Mouse (Mus musculus): ENCODE results near the gene Il13. TPM values are rescaled to one million over a fixed set of nuclear protein-coding genes. Genes with fewer than 3 reads are reported as not detected.

Il13 gene
- total RNA-seq (2022): not detected

DNA sequence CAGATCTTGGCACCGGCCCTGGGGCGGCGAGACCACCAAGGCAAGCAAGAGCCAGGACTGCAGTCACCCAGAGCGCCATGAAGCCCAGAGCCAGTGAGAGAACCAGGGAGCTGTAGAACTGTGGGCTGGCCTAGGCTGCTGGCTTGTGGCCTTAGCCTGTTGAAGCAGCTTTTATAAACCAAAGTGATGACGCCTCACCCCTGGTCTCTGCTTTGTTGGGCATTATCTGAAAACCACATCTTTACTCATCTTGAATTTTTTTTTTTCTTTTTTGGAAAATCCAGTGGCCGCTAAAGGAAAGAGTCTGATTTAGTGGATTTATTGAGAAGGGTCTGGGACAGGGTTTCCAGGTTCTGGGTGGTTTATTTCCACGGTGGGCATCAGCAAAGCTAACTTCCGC lies at the start of gene Il13:
Gene Il13 (minus strand): TSS at position 147 of the 400 bp plus-strand sequence.
- DNase-seq (ENCODE audit: low spot score): no peak

DNA sequence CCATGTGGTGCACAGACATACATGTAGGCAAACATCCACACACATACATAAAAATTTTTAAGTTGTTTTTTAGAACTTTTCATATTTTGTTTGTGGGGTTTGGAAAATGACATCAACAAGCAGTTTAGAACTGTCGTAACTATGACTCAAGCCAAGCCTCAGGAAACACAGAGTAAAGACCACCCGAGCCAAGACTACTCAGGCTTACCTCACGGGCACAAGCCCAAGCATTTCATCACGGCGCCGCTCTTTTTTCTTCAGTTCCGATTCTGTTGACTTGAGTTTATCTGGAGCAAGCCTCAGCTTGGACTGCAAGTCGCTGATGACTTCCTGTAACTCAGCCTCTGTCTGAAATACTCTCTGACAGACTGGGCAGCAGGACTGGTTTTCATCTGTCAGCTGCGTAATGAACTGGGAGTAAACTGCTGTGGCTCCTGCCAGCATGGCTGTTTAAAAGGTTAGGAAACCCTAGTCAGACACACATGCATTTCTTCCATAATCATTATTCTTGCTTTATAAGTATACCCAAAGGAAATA lies 48.6 kb upstream of the Il13 start:
- DNase-seq (ENCODE audit: low spot score): peak; percentile 48

DNA sequence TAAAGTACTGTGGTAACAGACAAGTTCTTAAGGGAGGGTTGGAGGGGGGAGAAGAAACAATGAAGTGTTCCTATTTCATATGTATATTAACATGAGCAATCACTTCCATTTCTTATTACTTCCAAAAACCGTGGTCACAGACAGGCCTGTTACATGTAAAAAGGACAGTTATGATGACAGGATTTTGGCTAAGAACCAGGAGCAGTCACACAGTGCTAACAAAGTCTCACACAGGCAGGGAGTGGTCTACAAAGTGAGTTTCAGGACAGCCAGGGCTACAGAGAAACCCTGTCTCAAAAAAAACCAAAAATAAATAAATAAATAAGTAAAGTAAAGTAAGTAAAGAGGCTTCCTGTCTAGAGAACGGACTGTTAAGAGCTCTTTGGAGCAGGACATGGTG lies 47.7 kb upstream of the Il13 start:
- peak; percentile 13 for DNase-seq (ENCODE audit: low spot score)

DNA sequence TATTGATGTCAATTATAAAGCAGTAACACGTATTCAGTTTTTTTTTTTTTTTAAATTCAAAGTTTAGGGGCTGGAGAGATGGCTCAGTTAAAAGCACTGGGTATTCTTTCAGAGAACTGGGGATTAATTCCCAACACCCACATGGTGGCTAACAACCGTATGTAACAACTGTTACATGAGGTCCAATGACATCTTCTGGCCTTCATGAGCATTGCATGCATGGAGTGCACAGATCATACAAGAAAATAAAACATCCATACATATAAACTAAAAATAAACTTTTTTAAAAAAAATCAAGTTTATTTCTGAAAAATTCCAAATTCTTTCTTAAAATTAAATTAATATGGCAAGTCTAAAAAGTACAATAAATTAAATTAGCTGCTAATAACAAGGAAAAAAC lies 47.2 kb upstream of the Il13 start:
- no peak for DNase-seq (ENCODE audit: low spot score)

DNA sequence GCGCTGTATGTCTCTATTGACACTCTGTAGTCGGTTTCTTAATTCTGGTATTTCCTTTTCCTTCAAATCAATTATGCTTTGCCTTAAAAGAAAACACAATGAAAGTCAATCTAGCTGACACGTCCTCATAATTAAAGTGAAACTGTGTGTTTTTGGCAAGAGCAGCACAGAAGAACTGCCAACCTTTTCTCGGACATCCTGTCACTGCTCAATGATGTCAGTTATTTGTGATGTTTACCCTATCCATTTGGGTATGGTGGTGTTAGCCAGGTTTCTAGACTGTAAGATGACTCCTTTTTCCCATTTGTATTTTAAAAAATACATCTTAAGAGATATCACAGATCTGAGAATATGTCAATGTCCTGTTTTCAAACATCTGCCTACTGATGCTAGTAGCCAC lies 45.6 kb upstream of the Il13 start:
- DNase-seq (ENCODE audit: low spot score): peak; percentile 32

DNA sequence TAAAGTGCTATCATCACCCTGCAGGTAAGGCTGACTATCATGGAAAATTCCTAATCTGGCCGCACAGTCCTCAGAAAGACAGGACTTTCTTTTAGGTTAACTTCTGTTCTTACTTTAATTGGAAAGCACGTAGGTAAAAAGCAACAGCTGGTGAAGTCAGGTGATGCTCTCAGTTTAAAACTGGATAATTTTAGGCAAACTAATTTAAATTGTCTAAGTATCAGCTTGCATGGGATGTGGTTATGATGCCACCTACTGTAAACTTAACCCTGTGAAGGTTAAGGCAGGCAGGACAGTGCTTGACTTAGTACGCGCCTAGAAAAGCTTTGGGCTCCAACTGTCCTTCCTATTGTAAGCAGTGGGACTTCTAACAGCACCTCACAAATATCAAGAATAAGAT lies 36.9 kb upstream of the Il13 start:
- no peak for DNase-seq (ENCODE audit: low spot score)

DNA sequence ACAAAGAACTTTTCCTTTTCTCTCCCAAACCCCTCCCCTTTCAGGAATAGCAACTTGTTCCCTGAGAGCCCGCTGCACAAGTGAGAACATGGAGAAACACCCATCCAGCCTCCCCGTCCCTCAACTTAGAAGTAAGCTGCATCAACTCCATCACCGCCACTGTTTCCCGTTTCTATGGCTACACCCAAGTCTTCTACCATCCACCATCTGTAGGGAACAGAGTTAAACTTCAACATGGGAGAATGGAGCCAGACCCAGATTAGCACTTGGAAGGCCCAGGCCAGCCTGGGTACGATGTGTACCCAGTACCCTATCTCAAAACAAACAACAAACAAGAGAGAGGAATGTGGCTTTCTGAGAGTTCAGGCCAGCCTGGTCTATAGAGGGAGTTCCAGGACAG lies 29.6 kb upstream of the Il13 start:
- DNase-seq (ENCODE audit: low spot score): no peak

DNA sequence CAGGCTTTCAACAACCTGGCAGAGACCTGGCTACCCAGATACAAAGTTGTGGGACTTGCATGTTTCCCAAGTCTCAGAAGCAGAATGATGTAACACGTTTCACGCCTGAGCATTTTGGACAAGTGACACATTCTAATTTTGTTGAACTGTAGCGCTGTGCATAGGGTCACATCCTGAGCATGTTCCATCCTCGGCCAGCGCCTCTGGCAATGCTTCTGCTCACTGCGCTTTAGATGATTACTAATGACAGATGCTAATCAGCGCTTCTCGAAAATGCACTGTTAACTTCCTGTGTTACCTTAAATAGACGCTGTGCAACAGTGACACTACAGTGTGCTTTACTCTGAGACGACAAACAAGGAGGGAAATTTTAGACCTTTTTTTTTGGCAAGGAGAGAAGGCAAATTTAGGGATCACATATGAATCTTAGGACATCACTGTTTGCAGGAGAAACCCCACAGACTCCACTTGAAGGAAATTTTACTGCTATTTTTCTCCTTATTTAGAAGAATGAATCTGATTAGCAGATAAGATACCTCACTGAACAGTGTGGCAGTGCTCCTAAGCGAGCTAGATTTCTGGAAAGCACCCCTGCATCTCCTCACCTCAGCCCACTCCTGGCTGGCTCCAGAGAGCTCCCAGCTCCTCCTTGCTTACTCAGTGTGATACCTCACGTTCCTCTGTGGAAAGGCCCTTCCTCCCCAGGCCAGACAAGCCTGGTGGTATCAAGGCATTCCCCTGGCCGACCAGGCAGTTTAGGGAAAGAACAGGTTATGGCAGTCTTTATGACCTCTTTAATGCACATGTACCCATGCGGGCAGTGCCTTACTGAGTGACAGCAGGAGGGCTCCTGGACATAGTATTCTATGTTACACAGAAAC lies 28.5 kb upstream of the Il13 start:
- no peak for DNase-seq (ENCODE audit: low spot score)

DNA sequence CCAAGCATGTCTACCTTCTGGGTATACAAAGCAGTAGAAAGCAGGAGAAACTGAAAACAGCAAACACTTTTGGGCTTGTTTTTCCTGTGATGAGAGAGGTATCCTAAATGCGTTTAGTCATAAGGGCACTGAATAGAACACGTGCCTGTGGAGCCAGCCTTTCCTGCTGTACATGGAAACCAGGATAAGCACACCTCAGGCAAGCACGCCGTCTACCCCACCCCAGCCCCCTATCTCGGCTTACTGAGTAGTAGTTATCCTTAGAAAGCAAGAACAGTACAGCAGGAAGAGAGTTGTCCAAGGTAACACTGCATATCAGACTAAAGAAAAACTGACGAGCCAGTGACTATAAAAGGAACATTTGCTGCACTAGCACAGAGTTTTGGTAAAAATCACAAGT lies 23.3 kb upstream of the Il13 start:
- no peak for DNase-seq (ENCODE audit: low spot score)

DNA sequence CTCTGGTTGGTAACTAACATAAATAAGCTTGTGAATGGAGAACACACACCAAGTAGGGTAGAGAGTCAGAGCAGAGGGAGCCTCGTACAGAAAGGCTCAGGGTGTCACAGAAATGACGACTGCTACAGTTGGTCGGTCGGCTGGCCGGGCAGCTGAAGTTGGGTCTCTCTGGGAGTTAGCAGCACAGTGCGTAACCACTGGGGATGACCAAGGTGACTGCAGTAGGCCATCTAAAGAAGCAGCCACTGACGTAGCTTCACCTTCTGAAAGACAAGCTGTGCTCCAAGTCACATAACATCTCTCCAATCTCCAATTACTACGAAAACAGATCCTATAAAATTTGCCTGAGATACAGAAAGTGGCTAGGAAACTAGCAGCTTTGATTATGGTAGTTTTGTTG lies 22.9 kb upstream of the Il13 start:
- no peak for DNase-seq (ENCODE audit: low spot score)

DNA sequence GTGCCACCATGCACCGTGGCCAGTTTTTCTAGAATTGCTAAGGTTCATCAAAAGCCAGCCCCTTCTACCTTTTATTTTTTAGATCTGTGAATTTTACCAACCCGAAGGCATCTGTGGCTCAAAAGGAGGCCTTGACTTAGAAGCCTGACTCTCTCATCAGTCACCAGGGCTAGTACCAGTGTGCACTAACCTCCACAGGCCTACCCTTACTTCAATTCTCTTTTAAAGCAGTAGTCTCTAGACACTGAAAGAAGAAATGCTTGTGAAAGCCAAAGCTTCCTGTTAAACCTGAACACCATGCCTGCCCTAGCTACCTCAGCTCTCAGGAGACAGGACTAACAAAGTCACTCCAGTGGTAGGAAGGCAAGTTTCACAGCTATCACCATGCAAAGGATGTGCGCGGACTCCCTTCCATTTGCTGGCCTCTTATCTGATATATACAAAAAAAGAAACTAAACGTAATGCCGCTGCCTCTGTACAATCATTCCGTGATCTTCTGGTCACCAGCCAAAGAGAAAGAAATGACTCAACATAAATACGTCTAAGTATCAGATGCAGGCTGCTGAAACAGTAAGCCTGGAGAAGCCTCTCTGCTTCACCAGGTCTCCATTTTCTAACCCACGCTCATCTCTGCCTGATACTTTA lies 22.2 kb upstream of the Il13 start:
- DNase-seq (ENCODE audit: low spot score): no peak

DNA sequence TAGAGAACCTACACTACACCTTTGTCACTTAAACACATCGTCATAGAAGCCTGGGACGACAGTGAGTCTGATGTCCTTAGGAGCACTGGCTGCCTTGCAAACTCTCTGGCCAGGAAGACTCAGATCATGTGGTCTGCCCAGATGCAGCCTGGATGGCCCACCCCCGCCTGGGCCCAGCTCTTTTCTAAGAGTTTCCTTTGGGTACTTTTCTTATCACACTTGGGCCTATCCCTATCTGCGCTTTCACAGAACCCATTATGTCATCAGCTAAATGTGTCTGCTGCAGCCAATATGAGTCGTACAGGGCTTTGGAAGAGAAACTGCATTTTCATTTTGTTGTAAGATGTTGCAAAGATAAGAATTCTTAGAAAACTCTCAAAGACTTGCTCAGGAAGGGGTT lies 20.5 kb upstream of the Il13 start:
- peak; percentile 21 for DNase-seq (ENCODE audit: low spot score)

DNA sequence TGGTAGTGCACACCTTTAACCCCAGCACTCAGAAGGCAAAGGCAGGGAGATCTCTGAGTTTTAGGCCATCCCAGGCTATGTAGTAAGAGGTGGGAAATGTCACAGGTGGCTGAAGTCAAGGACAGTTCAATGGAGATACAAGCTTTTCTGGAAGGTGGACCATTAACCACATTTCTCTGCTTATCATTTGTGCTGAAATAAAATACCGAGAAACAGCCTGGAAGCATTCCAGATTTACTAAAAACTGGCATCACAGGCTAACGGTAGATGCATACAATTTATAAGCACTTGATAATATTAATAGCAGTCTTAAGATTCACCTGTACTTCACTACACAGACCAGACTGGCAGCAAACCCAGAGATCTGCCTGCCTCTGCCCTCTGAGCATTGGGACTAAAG lies 17.9 kb upstream of the Il13 start:
- no peak for DNase-seq (ENCODE audit: low spot score)

DNA sequence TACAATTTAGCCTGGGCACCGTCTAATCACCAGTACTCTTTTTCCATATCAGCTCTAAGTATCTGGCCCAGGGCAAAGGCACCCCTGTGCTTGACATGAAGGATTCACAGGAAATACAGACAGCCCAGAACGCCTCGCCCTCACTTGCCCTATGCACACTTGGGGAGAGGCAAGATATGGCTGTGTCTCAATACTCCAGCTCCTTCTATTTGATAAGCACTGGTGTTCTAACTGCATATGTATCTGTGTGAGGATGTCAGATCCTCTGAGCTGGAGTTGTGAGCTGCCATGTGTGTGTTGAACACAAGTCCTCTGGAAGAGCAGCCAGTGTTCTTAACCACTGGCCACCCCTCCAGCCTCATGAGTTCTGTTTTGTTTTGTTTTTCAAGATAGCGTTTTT lies 16.9 kb upstream of the Il13 start:
- DNase-seq (ENCODE audit: low spot score): no peak

DNA sequence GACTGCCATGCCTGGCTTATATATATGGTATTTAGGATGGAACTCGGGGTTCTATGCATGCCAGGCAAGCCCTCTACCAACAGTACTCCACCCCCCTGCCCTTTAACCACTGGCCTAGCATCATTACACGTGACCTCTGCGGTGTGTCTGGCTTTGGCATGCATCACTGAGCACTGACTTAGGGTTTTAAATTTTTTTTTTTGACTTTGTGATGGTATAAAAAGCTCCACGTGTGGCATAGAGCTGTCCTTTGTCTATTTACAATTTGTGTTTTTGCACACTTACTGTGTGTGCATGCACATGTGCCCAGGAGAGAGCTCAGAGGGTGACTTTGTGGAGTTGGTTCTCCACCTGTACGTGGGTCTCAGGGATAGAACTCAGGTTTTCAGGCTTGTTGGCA lies 9.5 kb upstream of the Il13 start:
- DNase-seq (ENCODE audit: low spot score): no peak

DNA sequence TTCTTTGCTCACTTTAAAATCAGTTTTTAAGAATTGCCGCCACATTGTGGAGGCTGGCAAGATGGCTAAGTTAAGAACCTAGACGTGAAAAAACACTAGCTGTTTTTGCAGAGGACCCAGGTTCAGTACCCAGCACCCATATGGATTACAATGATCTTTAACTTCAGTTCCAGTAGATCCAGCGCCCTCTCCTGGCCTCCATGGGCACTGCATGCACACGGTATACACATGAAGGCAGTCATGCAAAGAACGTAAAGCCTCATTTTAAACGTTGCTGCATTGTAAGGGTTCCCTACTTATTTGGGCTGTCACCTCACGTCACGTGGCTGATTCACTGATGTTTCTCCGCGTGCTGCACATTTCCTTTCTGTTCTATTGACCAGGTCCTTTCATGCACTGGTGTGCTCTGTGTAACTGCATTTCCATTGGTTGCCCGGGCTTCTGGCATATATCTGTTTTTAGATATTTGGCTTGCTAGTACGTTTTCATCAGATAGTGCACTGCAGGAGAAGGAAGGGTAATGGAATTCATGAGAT lies 8.3 kb upstream of the Il13 start:
- DNase-seq (ENCODE audit: low spot score): no peak

DNA sequence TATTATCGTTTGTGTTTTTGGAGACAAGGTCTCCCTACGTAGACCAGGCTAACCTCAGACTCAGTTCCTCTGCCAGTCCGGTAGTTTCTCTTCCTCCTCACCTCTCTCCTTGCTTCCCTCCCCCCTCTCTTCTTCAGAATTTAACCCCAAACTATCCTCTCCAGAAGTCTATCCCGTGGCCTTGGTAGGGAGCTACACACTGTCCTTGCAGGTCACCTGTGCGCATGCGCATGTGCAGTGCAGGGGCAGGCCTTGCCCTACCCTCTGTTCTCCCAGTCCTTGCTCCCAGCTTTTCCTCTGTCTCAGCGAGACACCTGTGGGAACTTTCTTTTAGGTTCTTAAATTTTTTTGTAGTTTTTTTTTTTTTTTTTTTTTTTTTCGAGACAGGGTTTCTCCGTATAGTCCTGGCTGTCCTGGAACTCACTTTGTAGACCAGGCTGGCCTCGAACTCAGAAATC lies 3.3 kb upstream of the Il13 start:
- no peak for DNase-seq (ENCODE audit: low spot score)

DNA sequence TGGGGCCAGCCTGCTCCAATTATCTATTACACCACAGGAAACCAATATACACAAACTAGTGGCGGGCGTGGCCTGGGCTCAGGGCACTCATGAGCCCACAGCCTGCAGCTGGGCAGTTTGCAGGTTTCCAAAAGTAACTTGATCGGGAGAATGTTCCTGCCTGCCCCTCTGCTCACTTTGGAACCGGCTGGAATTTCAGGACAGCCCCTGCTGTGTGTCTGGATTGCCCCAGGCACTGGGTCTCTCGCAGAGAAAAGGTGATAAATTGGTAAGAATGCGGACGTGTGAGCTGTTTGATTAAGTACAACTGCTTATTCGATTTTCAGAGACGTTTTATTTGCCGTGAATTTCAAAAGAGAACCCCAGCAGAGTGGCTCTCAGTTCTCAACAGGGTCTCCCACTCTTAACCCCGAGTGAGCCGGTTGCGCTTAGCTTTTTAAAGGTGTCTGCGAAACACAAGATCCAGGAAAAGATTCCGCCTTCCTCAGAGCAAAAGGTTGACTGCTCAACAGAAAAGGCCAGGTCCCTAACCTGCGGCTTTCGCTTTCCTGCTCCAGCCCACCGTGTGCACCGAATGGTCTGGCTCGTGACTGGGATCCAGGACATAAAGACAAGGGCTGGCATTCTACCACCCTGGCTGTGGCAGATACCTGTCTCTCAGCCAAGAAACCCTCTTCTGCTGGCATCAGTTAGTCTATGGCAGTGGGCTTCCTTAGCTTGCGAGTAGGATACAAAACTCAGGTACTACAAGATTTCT lies 2.7 kb upstream of the Il13 start:
- DNase-seq (ENCODE audit: low spot score): no peak

DNA sequence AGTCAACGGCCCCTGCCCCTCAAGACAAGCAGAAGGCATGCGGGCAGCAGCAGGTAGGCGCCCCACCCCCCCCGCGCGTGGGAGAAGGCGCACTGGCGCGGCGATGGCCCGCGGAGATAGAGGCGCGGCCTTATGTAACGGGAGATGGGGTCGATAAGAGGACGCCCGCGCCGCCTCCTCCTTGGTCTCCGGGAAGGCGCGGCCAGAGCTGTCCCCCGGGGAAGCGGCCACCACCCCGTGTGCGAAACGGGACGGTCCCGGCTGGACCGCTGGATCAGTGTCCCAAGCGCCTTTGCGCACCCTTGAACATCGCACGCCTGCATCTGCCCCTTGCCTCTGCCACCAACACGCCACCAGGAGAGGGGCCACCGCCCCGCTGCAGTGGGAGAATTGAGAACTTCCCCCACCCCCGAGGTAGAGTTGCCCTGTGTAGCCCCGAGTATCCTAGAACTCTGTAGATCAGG lies 1.7 kb upstream of the Il13 start:
- DNase-seq (ENCODE audit: low spot score): no peak

DNA sequence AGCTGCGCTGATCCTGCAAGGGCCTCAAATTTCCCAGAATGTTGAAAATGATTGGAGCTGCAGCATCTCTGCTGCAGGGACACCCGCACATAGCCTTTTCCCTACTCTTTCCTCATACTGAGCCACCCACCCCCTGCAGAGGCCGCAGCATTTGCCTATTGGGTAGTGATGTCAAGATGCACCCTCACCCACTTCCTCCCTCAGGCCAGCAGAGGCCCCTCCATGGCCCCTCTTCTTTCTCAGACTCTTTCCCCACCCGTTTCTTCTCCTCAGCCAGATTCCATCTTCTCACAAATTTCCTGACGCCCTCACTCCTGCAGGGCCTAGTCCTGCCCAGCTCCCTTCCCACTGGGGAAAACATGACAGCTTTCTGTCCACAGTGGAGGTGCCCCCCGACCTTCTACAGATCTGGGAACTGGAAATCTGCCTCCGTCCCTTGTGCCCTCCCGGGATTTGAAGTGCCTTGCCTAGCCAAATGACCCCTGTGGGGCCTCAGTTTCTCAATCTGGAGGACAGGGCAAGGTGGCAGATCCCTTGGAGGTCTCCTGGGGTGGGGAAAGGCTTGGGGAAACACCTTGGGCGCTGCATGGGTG lies 1.2 kb upstream of the Il13 start:
- no peak for DNase-seq (ENCODE audit: low spot score)

DNA sequence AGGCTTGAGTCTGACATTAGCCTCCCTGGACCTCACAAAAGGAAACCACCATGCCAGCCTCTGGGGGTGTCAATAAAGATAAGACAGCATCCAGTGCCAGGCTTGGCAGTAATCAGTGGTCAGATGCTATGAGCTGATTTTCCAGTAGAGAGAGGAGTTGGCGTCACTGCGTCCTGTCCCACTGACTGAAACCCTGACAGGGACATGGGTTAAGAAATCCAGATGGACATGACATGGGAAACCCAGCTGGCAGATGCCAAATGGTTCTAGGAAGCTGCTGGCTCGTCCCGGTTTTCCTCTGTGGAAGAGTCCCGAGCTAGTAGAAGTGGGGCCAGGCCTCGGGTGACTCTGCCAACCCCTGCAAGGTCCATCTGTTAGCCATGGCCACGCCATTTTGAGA lies 858 bp downstream of the Il13 start:
- no peak for DNase-seq (ENCODE audit: low spot score)
